Mouse (Mus musculus): ENCODE data around the gene Gm2000. TPM values are rescaled to one million over a fixed set of nuclear protein-coding genes. Genes with fewer than 3 reads are reported as not detected.

Gene Gm2000
- polyA plus RNA-seq, 2 experiments, result 150 to 682 TPM

DNA sequence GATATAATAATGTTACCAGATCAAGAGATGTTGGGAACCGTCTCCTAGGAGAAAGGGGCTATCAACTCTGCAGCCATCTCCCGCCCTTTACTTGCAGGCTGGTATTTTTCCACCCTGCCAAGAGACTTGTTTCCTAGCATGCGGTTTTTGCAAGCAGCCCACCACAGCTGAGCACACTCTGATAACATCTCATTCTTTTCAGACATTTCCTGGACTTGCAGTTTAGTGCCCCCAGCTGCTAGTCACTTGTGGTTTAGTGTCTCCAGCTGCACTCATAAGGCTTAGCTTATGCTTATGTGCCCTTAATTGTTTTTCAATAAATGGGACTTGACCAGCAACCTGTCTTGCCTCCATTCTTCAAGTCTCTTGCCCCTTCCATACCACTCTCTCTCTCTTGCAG lies 42.2 kb downstream of the Gm2000 start:
- Histone ChIP-seq H3K4me3 (ENCODE audit: insufficient read depth in 1 of 2, low read depth in 2 of 2, low read length in 2 of 2) (no peak overlapping the region), H3K9me3 (ENCODE audit: control insufficient read depth, low read length) (no peaks in the 10 kb centered on the region), H3K9ac (replicated peaks) (no peak overlapping the region), H3K4me1 (replicated peaks; ENCODE audit: control insufficient read depth in 2 of 2, insufficient read depth in 2 of 2, low read length in 1 of 2) (no peaks in the 10 kb centered on the region; a peak in 1 of 4 replicates), H3K27me3 (ENCODE audit: control insufficient read depth, insufficient read depth, low read length) (no peaks in the 10 kb centered on the region), H3K4me2 (ENCODE audit: low read depth) (no peak overlapping the region), H3K27ac (no peak overlapping the region), H3K36me3 (replicated peaks; ENCODE audit: control insufficient read depth, insufficient read depth, low read depth) (no peaks in the 10 kb centered on the region)
- TF ChIP-seq CTCF (IDR thresholded peaks at IDR 0.05; ENCODE audit: low read depth) (no peak), EP300 (IDR thresholded peaks at IDR 0.05; ENCODE audit: low read depth) (no peak)
- 5% methylated on average over 3 of the region's 3 CpGs for WGBS (ENCODE audit: insufficient replicate concordance)
- no peak for ATAC-seq (ENCODE audit: insufficient read depth)
- DNase-seq (ENCODE audit: low read depth in 3 of 3, low spot score in 3 of 3), result no peak

DNA sequence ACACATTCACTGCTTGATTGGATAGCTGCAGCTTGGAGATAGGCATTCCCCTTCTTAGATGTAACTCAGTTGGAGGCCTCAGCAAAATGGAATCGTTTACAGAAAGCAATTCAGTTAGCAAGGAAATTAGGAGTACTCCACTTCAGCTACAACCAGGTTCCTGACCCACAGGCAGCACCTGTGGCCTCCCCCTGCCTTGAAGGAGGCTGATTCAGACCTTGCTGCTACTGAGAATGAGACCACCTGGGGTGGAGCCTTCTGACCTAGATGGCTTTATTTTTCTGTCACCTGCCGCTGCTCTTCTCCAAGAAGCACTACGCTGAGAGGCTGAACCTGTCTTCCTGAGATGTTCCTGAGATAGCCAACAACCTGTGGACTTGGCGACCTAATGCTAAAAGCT lies 42.7 kb downstream of the Gm2000 start:
- H3K27ac ChIP-seq, result no peak overlapping the region
- no peak overlapping the region for H3K4me3 ChIP-seq (ENCODE audit: insufficient read depth in 1 of 2, low read depth in 2 of 2, low read length in 2 of 2)
- TF ChIP-seq CTCF (IDR thresholded peaks at IDR 0.05; ENCODE audit: low read depth), result no peak
- no peak for TF ChIP-seq EP300 (IDR thresholded peaks at IDR 0.05; ENCODE audit: low read depth)
- DNase-seq (ENCODE audit: low read depth in 3 of 3, low spot score in 3 of 3) (no peak), ATAC-seq (ENCODE audit: insufficient read depth) (no peak)
- H3K9ac ChIP-seq (replicated peaks), result no peak overlapping the region
- no peak overlapping the region for H3K4me2 ChIP-seq (ENCODE audit: low read depth)
- WGBS (ENCODE audit: insufficient replicate concordance), result 49% methylated on average over 4 of the region's 4 CpGs
- H3K36me3 ChIP-seq (replicated peaks; ENCODE audit: control insufficient read depth, insufficient read depth, low read depth), result no peaks in the 10 kb centered on the region
- H3K9me3 ChIP-seq (ENCODE audit: control insufficient read depth, low read length), result no peaks in the 10 kb centered on the region
- H3K4me1 ChIP-seq (replicated peaks; ENCODE audit: control insufficient read depth in 2 of 2, insufficient read depth in 2 of 2, low read length in 1 of 2), result no peaks in the 10 kb centered on the region; a peak in 1 of 4 replicates
- H3K27me3 ChIP-seq (ENCODE audit: control insufficient read depth, insufficient read depth, low read length), result no peaks in the 10 kb centered on the region

Other genes starting within 250 kb of the Gm2000 start
- 0.01 TPM in 2 replicates for gene Fam163a, start 161.0 kb upstream of the Gm2000 start, polyA plus RNA-seq (2012; rRNA removed)
- not detected in 2 replicates for gene Fam163a, start 161.0 kb upstream of the Gm2000 start, polyA plus RNA-seq (2014; fragmentation: Nextera tagmentation; extraction: Ambion mirVana)
- 0.02 and 0.08 TPM in 2 replicates for gene Tdrd5, start 62.4 kb upstream of the Gm2000 start, polyA plus RNA-seq (2012; rRNA removed)
- gene Tdrd5, start 62.4 kb upstream of the Gm2000 start, polyA plus RNA-seq (2014; fragmentation: Nextera tagmentation; extraction: Ambion mirVana), result 0.15 TPM in 1 of 2 replicates, not detected in the other
- 0.01 TPM in 1 of 2 replicates, not detected in the other for gene Nphs2, start 55.3 kb upstream of the Gm2000 start, polyA plus RNA-seq (2012; rRNA removed)
- not detected in 2 replicates for gene Nphs2, start 55.3 kb upstream of the Gm2000 start, polyA plus RNA-seq (2014; fragmentation: Nextera tagmentation; extraction: Ambion mirVana)
- gene Axdnd1, start 55.1 kb downstream of the Gm2000 start, polyA plus RNA-seq (2012; rRNA removed), result 0.06 TPM in 1 of 2 replicates, not detected in the other
- gene Axdnd1, start 55.1 kb downstream of the Gm2000 start, polyA plus RNA-seq (2014; fragmentation: Nextera tagmentation; extraction: Ambion mirVana), result 0.06 and 0.09 TPM in 2 replicates
- 8.1 and 8.8 TPM in 2 replicates for gene Soat1, start 108.3 kb downstream of the Gm2000 start, polyA plus RNA-seq (2012; rRNA removed)
- 10.4 and 11.7 TPM in 2 replicates for gene Soat1, start 108.3 kb downstream of the Gm2000 start, polyA plus RNA-seq (2014; fragmentation: Nextera tagmentation; extraction: Ambion mirVana)
- gene Gm10031, start 158.0 kb downstream of the Gm2000 start, polyA plus RNA-seq (2012; rRNA removed), result 1.0 and 2.1 TPM in 2 replicates
- gene Gm10031, start 158.0 kb downstream of the Gm2000 start, polyA plus RNA-seq (2014; fragmentation: Nextera tagmentation; extraction: Ambion mirVana), result 0.27 TPM in 1 of 2 replicates, not detected in the other
- gene Abl2, start 192.7 kb downstream of the Gm2000 start, polyA plus RNA-seq (2012; rRNA removed), result 1.4 and 1.6 TPM in 2 replicates
- gene Abl2, start 192.7 kb downstream of the Gm2000 start, polyA plus RNA-seq (2014; fragmentation: Nextera tagmentation; extraction: Ambion mirVana), result 1.1 and 1.2 TPM in 2 replicates